Mouse (Mus musculus): ENCODE data around the gene Ube2c.

DNA sequence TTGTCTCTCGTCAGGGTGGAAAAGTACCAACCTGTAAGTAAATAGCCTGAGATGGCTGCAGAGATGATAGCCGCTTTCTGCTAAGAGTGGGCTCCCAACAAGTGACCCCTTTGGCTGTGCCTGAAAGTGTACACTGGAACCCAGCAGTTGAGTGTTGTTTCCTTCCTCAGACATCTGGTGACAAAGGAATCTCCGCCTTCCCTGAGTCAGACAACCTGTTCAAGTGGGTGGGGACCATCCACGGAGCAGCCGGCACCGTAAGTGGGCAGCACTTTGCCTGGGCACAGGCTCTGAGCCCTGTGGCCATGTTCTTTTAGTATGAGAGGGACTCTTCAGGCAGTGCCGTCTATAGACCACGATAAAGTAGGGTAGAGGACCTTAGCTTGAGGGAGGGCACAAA lies 1.4 kb downstream of the Ube2c start:
- no peak for TF ChIP-seq CTCF (IDR thresholded peaks at IDR 0.05; ENCODE audit: borderline replicate concordance, control insufficient read depth, extremely low read depth, insufficient read depth, low read length, poor library complexity)
- TF ChIP-seq POLR2A (IDR thresholded peaks at IDR 0.05; ENCODE audit: control insufficient read depth, extremely low read depth, insufficient read depth, low read length, poor library complexity) = no peak
